Mouse (Mus musculus) fibroblast of lung, adult 2 months (primary cell): ENCODE data around the gene Otulin.

Experiments
- DNase-seq: peaks from one replicate; pipeline ENCODE4 v3.0.0-alpha.2; 2011; ENCODE audit warnings: low read depth

The Otulin gene

DNA sequence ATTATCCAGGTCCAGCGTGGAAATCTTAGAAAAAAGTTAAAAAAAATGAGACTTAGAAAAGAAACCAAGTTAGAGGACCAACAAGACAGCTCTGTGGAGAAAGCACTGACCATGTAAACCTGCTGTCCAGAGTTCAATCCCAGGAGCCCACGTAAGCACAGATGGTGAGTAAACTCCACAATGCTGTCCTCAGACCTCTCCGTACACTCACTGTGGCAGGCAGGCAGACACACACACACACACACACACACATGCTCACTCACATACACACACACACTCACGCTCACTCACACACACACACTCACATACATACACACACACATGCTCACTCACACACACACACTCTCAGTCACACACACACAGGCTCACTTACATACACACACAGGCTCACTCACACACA lies 17.2 kb downstream of the Otulin start:
- DNase-seq = no peak

GRCm38 (mm10) chr15:27612533-27613221 lies 17.8 kb downstream of the Otulin start:
- no peak for DNase-seq

GRCm38 (mm10) chr15:27609554-27609953 lies 20.9 kb downstream of the Otulin start:
- DNase-seq = no peak

- no peak for DNase-seq
Measured at GRCm38 (mm10) chr15:27605252-27605651, 25.2 kb downstream of the Otulin start.

DNA sequence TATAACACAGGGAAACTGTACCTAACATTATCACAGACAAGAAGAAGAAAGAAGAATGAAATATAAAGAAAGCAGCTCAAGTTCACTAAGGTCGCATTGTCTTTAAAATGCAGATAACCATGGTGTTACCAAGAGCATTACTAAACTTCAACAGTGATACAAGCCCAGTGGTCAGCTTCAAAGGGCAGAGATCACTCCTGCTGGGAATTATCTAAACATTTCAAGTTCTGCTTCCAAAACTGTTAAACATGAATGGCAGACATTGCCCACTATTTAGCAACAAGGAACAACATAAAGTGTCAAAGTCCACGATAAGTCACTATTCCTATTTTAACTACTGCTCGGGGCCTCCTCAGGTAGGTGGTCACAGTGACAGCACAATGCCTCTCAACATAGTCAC lies 25.9 kb downstream of the Otulin start:
- no peak for DNase-seq

GRCm38 (mm10) chr15:27600524-27600923 lies 30.0 kb downstream of the Otulin start:
- DNase-seq = no peak

GRCm38 (mm10) chr15:27598786-27599385 lies 31.6 kb downstream of the Otulin start:
- DNase-seq = no peak

DNA sequence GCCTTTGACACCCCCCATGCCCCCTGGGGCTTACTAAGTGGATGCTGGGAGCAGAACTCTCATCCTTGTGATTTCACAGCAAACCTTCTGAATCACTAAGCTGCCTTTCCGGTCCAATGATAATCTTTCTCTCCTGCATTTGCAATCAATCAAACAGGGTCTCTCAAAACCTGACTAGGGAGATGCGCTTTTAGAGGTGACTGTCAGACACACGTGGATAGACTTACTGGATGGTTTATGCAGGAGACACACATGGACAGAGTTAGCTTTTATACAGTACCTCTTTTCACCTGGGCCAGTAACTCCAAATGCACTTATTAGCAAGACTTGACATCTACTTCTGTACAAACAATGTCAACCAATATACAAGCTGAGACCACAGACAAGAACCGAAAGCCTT lies 33.0 kb downstream of the Otulin start:
- no peak for DNase-seq

- DNase-seq = peak; percentile 86
Measured at GRCm38 (mm10) chr15:27596463-27597140, 33.9 kb downstream of the Otulin start.

GRCm38 (mm10) chr15:27595560-27595959 lies 34.9 kb downstream of the Otulin start:
- no peak for DNase-seq

GRCm38 (mm10) chr15:27594973-27595372 lies 35.5 kb downstream of the Otulin start:
- no peak for DNase-seq

GRCm38 (mm10) chr15:27593717-27594116 lies 36.8 kb downstream of the Otulin start:
- no peak for DNase-seq

DNA sequence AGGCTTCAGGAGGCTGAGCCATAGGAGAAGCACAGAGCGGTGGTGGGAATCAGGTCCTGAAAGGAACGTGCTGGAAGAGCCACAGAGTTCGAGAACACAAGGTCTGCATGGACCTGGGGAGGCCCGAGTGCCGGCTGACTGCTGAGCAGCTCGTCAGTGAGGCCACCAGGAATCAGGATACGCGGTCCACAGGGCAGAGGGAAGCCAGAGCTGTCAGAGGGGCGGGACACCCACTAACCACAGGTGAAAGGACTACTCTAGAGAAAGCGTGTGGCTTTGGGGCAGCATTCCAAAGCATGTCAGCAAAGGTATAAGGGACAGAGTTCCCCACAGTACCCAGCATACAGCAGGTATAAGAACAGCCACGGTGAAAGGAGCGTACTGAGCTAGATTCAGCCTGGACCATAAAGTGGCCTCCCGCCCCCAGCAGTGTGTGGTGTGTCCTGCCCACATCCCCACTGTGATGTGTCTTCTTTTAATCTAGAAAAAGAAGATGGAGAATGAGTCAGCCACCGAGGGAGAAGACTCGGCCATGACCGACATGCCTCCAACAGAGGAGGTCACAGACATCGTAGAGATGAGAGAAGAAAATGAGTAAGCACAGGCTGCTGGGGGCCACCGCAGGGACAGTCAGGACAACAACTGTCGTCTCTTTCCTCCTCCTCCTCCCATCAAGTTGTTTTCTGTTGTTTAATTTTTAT lies 37.7 kb downstream of the Otulin start:
- no peak for DNase-seq

DNA sequence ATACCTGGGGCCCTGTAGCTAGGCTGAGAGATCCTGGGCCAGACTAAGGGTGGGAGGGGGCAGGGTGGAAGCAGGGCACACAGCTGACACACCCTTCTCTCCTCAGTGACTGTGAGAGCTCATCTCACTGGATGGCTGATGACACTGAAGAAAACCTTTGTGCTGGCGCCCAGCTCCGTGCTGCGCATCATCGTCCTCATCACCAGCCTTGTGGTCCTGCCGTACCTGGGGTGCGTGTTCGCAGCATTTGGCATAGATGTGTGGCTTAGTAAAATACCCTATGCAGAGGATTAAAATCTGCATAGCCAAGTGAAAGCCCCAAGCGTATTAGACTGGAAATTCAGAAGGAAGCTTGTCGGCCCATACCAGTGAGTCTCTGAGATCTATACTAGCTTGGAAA lies 39.7 kb downstream of the Otulin start:
- DNase-seq = no peak

GRCm38 (mm10) chr15:27588087-27588826 lies 42.2 kb downstream of the Otulin start:
- DNase-seq = no peak

- DNase-seq = no peak
Measured at GRCm38 (mm10) chr15:27586093-27586480, 44.4 kb downstream of the Otulin start.

GRCm38 (mm10) chr15:27585466-27586092 lies 44.9 kb downstream of the Otulin start:
- DNase-seq = no peak

DNA sequence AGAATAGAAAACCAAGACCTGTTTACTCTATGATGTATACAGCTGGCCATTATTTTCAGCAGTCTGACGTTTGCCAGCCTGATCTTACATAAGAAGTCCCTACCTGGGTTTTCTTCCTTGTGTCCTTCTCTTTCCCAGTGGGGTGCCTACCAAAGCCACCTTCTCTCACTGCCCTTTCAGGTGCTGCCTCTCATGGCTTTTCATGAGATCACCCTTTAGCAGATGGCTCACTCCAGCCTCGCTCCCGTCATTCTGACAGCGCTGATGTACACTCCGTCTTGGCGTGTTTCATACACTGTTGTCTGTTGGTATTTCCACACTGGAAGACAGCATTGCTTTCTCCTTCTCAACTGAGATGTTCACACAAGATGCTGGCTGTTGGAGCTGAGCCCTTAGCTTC lies 46.9 kb downstream of the Otulin start:
- DNase-seq = no peak

GRCm38 (mm10) chr15:27583042-27583441 lies 47.5 kb downstream of the Otulin start:
- no peak for DNase-seq

- DNase-seq = no peak
Measured at GRCm38 (mm10) chr15:27582428-27582827, 48.1 kb downstream of the Otulin start.

DNA sequence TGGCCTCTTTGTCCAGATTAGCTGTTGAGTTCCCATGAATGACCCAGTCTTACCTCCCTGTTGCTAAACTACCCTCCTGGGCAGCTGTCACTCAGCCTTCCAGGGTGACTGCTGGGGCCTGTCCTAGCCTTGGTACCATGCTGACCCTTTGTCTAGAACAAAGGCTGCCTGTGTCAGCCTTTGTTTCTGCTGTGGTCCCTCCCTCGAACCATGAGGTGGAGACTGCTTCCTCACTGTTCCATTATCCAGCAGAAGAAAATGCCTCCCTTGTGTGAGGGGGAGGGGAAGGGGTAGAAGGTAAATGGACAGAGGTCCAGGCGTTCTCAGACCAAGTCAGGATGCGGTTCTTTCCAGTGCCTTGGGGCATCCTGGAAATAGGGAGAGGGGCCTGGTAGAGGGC lies 48.9 kb downstream of the Otulin start:
- no peak for DNase-seq

- no peak for DNase-seq
Measured at GRCm38 (mm10) chr15:27580771-27581170, 49.7 kb downstream of the Otulin start.
